Mouse (Mus musculus): Measurements from ENCODE around the gene Rpl23.
"Not testable (repeated sequence)": the region's sequence is repeated elsewhere in the genome, so short reads cannot be mapped to it uniquely, and the experiment has no call there.

Rpl23 gene

DNA sequence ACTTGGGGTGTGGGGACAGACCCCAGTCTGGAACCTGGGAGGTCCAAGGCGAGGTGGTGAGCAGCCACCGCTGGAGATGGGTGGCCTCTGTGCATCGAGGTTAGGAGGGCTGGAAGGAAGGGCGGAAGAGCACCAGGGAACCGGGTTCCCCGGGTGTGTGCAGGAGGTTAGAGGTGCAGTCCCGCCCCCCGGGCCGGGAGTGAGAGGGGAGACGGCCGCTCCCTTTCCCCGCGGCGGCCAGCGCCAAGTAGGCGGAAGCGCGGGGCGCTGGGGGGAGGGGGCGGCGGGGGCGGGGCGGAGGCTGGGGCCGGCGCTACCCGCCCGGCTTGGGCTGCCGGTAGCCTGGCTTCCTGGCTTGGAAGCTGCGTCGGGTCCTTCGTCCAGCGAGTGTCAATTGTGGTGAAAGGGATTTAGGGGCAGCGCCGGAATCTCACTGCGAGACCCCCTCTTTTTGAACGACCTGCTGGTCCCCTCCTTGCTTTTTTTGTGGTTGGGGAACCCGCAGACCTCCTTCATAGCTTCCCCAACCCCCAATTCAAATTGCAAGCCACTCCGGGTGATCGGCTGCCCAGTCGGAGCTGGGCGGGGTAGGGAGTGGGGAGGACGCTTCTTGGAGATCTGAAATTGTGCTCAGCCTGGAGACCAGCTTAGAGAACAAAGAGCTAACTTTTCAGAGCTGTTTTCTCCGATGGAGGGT is 17.9 kb upstream of the Rpl23 start:
- peak; percentile 75 to 80 for DNase-seq (ENCODE audit: low spot score in 2 of 2)

GRCm38 (mm10) chr11:97799146-97799993 is 17.1 kb upstream of the Rpl23 start:
- DNase-seq (ENCODE audit: low spot score in 2 of 2) = peak; percentile 86 to 87

- DNase-seq (ENCODE audit: low spot score in 2 of 2) = peak; percentile 83 to 86
Measured at GRCm38 (mm10) chr11:97798782-97799145, 16.5 kb upstream of the Rpl23 start, which contains the start of gene Lasp1. Gene Lasp1, plus strand, starts transcription at chr11:97799000.

GRCm38 (mm10) chr11:97798083-97798435 is 15.8 kb upstream of the Rpl23 start:
- no peak for DNase-seq (ENCODE audit: low spot score in 2 of 2)

DNA sequence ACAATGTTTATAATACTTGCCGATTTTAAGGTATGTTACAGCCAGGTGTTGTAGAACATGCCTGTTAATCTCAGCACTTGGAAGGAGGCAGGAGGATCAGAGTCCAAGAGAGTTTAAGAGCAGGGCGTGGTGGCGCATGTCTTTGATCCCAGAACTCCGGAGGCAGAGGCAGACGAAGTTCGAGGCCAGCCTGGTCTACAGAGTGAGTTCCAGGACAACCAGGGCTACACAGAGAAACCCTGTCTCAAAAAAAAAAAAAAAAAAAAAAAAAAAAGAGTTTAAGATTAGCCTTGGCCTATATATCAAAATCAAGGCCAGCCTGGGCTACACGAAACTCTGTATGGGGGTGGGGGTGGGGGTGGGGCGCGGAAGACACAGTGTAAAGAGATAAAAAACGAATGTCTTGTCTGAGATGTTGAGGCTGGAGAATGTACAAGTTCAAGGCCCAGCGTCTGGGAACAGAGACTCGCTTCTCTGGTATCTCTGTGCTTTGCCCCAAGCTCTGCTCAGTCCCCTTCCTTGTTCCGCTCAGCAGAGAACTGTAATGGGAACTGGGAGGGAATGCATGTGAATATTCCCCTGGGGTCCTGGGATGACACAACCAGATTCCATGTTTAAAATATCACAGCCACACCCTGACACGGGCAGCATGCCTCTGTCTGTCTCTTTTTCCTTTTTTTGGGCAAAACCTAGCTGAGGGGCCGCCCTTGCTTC is 15.3 kb upstream of the Rpl23 start:
- no peak for DNase-seq (ENCODE audit: low spot score in 2 of 2)

DNA sequence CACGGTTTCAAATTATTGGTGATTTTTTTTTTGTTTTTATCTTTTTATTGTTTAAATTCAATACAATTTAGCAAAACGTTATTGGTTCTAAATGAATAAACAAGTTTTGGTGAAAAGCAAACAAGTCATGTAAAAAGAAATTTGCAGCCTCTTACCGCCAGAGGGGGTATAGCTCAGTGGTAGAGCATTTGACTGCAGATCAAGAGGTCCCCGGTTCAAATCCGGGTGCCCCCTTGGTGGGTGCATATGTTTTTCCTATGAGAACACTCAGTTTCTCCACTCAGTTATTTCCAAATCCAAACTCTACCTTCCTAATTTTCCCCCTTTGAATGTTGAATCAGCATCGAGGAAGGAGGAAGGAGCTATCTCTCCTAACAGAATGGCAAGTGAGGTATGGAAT is 14.7 kb upstream of the Rpl23 start:
- peak; percentile 68 to 77 for DNase-seq (ENCODE audit: low spot score in 2 of 2)

DNA sequence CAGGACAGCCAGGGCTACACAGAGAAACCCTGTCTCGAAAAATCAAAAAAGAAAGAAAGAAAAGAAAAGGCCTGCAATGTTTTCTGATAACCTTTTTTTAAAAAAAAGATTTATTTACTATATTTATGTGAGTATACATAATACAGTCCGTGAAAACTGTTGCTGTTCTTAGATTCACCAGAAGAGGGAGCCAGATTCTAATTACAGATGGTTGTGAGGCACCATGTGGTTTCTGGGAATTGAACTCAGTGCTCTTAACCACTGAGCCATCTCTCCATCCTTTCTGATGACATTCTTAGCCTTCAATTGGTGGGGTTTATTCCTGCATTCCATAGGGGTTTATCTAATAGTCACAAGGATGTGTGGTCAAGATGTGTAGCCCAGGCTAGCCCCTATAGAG is 10.9 kb upstream of the Rpl23 start:
- peak; percentile 35 to 65 for DNase-seq (ENCODE audit: low spot score in 2 of 2)

- not testable (repeated sequence) for DNase-seq (ENCODE audit: low spot score in 2 of 2)
Measured at GRCm38 (mm10) chr11:97790778-97791438, 8.7 kb upstream of the Rpl23 start.

- no peak for DNase-seq (ENCODE audit: low spot score in 2 of 2)
Measured at GRCm38 (mm10) chr11:97789727-97790126, 7.5 kb upstream of the Rpl23 start.

- no peak for DNase-seq (ENCODE audit: low spot score in 2 of 2)
Measured at GRCm38 (mm10) chr11:97787961-97788360, 5.7 kb upstream of the Rpl23 start.

GRCm38 (mm10) chr11:97782564-97782895 is 293 bp upstream of the Rpl23 start:
- DNase-seq (ENCODE audit: low spot score in 2 of 2) = no peak

DNA sequence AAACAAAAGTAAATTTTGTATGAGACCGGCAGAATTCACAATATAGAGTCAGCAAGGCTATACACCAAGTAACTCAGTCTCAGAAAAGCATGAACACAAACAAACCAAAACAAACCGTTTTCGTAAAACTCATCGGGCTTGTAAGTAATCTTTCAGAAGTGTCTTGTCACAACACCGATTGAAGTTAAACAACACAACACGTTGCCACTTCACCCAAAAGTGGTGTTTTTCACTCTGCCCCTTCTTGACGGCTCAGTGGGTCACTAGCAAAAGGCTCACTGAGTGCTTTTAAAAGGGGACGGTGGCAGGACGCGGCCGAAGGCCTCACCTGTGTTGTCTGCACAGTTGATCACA is 782 bp downstream of the Rpl23 start:
- no peak for DNase-seq (ENCODE audit: low spot score in 2 of 2)

- DNase-seq (ENCODE audit: low spot score in 2 of 2) = no peak
Measured at GRCm38 (mm10) chr11:97779968-97780701, 2.1 kb downstream of the Rpl23 start.

DNA sequence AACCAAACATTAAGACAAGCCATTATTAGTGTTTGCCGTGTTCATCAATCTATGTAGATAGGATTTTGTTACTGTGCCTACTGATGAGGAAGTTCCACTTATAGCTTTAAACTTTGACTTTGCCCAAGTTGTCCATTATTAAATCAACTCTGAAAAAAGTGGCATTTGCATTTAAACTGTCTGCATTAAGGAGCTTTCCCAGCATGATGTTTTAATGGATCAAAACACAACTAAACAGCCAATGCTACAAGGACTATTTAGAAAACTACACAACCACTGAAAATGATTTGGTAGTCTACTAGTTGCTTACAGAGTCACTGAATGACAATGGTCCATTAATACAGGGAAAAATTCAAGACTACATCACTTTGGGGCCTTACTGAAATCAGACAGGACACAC is 3.3 kb downstream of the Rpl23 start:
- no peak for DNase-seq (ENCODE audit: low spot score in 2 of 2)

GRCm38 (mm10) chr11:97777129-97777529 is 5.1 kb downstream of the Rpl23 start:
- no peak for DNase-seq (ENCODE audit: low spot score in 2 of 2)

- DNase-seq (ENCODE audit: low spot score in 2 of 2) = no peak
Measured at GRCm38 (mm10) chr11:97776497-97777128, 5.6 kb downstream of the Rpl23 start.

DNA sequence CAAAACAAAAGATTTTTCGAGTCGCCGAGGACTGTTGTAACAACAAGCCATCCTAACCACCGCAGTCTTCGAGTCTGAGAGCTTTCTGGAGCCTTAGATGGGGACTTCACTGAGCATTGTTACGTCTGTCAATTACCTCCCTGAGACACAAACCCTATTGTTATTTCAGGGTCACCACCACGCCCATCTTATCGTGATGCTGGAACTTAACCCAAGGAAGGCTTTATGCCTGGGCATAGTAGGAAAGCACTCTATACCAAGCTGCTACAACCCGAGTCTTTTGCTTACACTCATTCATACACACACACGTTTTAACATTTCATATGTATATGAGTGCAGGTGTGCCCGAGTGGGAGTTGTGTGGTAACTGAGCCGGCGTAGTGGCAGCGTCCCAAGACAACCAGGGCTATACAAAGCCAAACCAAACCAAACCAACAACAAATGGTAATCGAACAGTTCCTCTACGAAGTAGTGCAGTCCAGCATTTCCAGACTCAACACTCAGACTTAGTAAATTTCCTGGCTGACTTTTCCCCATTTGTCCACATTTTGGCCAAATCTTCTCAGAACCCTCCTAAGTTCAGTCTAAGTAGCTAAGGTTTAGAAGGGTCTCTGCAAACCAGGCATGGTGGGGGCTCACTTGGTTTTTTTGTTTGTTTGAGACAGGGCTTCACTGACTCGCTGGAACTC is 6.3 kb downstream of the Rpl23 start, which contains the start of gene 1700001P01Rik:
Gene 1700001P01Rik (minus strand): TSS at position 111 of the 689 bp plus-strand sequence.
- no peak for DNase-seq (ENCODE audit: low spot score in 2 of 2)

DNA sequence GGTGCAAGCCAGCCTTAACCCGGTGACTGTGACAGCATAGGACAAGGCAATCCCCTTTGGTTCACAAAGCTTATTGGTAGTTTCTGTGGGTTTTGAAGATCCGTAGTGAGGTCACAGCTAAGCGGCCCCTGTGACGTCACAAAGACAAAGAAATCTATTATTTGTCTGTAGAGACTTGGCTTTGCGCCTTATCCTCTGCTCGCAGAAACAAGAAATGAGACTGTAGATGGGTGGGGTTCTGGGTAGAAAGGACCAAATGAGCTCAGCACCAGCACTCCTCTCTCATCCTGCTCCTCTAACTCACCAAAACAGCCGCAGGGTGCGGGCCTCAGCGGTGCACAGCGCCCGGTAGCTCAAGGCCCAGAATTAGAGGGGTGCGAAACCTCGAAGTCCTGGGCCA is 7.1 kb downstream of the Rpl23 start:
- no peak for DNase-seq (ENCODE audit: low spot score in 2 of 2)

DNA sequence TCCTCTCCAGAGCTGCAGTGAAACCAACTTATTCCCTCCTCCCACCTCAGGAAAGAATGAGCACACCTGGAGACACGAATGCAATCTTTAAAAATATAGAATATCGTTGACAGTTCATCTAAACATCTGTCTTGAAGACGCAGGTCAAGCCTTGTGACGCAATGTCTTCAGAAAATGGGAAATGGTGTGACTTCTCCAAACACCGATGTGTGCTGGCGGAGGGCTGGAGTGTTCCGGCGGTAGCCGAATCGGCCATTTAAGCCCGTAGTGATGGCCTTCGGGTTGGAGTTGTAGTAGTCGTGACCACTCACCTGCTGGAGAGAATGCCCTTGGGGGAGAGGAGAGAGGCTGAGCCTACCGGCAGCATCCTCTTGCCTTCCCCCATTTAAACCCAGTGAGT is 10.8 kb downstream of the Rpl23 start:
- DNase-seq (ENCODE audit: low spot score in 2 of 2) = no peak

DNA sequence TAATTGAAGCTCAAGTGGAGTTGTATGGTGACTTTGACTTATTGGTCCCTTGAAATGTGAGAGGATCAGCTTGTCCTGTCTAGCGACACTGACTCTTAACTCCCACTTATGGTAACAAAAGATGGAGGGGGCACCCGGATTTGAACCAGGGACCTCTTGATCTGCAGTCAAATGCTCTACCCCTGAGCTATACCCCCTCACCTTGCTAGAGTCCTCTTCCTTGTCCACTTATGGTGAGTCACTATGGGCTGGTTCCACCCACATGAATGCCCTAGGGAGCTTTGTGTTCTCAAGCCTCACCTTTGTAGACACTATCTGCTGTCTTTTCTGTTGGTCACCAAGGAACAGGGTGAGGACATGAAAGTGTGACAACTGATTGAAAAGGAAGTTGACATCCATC is 12.5 kb downstream of the Rpl23 start:
- no peak for DNase-seq (ENCODE audit: low spot score in 2 of 2)

Measured in spleen, postnatal 36 days (tissue).